Mouse (Mus musculus): ENCODE data around the gene Tatdn2.
A peak's percentile ranks its signal among the peaks of the same experiment; 100 is the strongest.

The Tatdn2 gene

GRCm38 (mm10) chr6:113714276-113714675 is 17.4 kb downstream of the Tatdn2 start:
- no peak for DNase-seq (ENCODE audit: low spot score)

GRCm38 (mm10) chr6:113714797-113715196 is 17.9 kb downstream of the Tatdn2 start:
- DNase-seq (ENCODE audit: low spot score) = no peak

- DNase-seq (ENCODE audit: low spot score) = no peak
These were observed 20.7 kb downstream of the Tatdn2 start for GRCm38 (mm10) chr6:113717541-113717940.

GRCm38 (mm10) chr6:113719878-113720277 is 23.0 kb downstream of the Tatdn2 start, which contains the start of gene Ghrl:
TSS of gene Ghrl (minus strand) at chr6:113719880.
- no peak for DNase-seq (ENCODE audit: low spot score)

GRCm38 (mm10) chr6:113721061-113721460 is 24.2 kb downstream of the Tatdn2 start:
- no peak for DNase-seq (ENCODE audit: low spot score)

GRCm38 (mm10) chr6:113728181-113728580 is 31.3 kb downstream of the Tatdn2 start:
- no peak for DNase-seq (ENCODE audit: low spot score)

- DNase-seq (ENCODE audit: low spot score) = no peak
These were observed 34.4 kb downstream of the Tatdn2 start for GRCm38 (mm10) chr6:113731296-113731695.

GRCm38 (mm10) chr6:113737318-113738046 is 40.6 kb downstream of the Tatdn2 start:
- DNase-seq (ENCODE audit: low spot score) = no peak

- peak; percentile 85 for DNase-seq (ENCODE audit: low spot score)
These were observed 43.7 kb downstream of the Tatdn2 start, which contains the start of gene Sec13 for GRCm38 (mm10) chr6:113740236-113741217. TSS of gene Sec13 (minus strand) at chr6:113740743.

- no peak for DNase-seq (ENCODE audit: low spot score)
These were observed 44.6 kb downstream of the Tatdn2 start for GRCm38 (mm10) chr6:113741425-113741824.

- no peak for DNase-seq (ENCODE audit: low spot score)
These were observed 45.5 kb downstream of the Tatdn2 start for GRCm38 (mm10) chr6:113742321-113742720.

- DNase-seq (ENCODE audit: low spot score) = no peak
These were observed 46.3 kb downstream of the Tatdn2 start for GRCm38 (mm10) chr6:113743111-113743510.

- DNase-seq (ENCODE audit: low spot score) = no peak
These were observed 48.3 kb downstream of the Tatdn2 start for GRCm38 (mm10) chr6:113745117-113745516.

- DNase-seq (ENCODE audit: low spot score) = no peak
These were observed 50.4 kb downstream of the Tatdn2 start for GRCm38 (mm10) chr6:113747284-113747683.

- DNase-seq (ENCODE audit: low spot score) = no peak
These were observed 51.5 kb downstream of the Tatdn2 start for GRCm38 (mm10) chr6:113748351-113748750.

GRCm38 (mm10) chr6:113749119-113749685 is 52.4 kb downstream of the Tatdn2 start:
- DNase-seq (ENCODE audit: low spot score) = no peak

Data from ovary, postnatal 36 days (tissue).